Mouse (Mus musculus): ENCODE results near the gene Socs2. TPM values are rescaled to one million over a fixed set of nuclear protein-coding genes. Genes with fewer than 3 reads are reported as not detected.

The Socs2 gene
- polyA plus RNA-seq, 1 experiment from 2014 or later: 138 TPM

DNA sequence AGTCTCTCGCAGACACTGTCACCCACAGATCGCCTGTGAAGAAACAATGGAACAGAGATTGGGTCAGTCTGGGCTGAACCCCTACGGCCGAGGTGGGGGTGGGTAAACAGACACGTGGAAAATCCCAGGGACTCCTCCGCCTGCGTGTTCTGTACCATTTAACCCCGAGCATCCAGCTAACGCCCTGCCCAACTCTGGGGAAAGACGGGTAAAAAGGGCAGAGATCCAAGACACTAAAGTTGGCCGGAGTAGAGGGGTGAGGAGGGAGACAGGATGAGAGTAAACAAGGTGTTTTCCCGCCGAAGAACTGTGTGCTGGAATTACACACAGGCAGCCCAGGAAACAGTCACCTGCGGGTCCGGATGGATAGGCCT, 1.8 kb downstream of the Socs2 start:
- peak overlapping the region; percentile 94 for H3K27ac ChIP-seq
- H3K27me3 ChIP-seq (ENCODE audit: control insufficient read depth, insufficient read depth, low read length): no peaks in the 10 kb centered on the region
- H3K4me1 ChIP-seq (replicated peaks; ENCODE audit: control insufficient read depth, insufficient read depth, low read length): peaks cover 14% of the 10 kb centered on the region; the same call in 1 of the 2 replicates
- peak overlapping the region; percentile 95 for H3K4me2 ChIP-seq (replicated peaks)
- 3% methylated on average over 15 of the region's 15 CpGs for WGBS
- H3K9ac ChIP-seq: peak overlapping the region; percentile 78
- no peaks in the 10 kb centered on the region for H3K9me3 ChIP-seq (ENCODE audit: control insufficient read depth, low read length)
- peaks cover 21% of the 10 kb centered on the region; the same call in 1 of the 2 replicates for H3K36me3 ChIP-seq (replicated peaks; ENCODE audit: control insufficient read depth, insufficient read depth)
- ATAC-seq (ENCODE audit: low FRiP score) (peak; percentile 6; the same call in 1 of the 2 replicates), DNase-seq (ENCODE audit: low spot score) (peak; percentile 31)
- peak overlapping the region; percentile 90 for H3K4me3 ChIP-seq (replicated peaks; ENCODE audit: low read length)

GRCm38 (mm10) chr10:95414316-95415158, 2.4 kb downstream of the Socs2 start:
- Histone ChIP-seq H3K27ac (peak overlapping the region; percentile 94), H3K4me1 (replicated peaks; ENCODE audit: control insufficient read depth, insufficient read depth, low read length) (peaks cover 14% of the 10 kb centered on the region; the same call in 1 of the 2 replicates), H3K9me3 (ENCODE audit: control insufficient read depth, low read length) (no peaks in the 10 kb centered on the region), H3K4me3 (replicated peaks; ENCODE audit: low read length) (peak overlapping the region; percentile 90), H3K27me3 (ENCODE audit: control insufficient read depth, insufficient read depth, low read length) (no peaks in the 10 kb centered on the region), H3K4me2 (replicated peaks) (peak overlapping the region; percentile 95), H3K9ac (peak overlapping the region; percentile 78), H3K36me3 (replicated peaks; ENCODE audit: control insufficient read depth, insufficient read depth) (peaks cover 27% of the 10 kb centered on the region)
- WGBS: under 1% methylated on average over 63 of the region's 65 CpGs
- DNase-seq (ENCODE audit: low spot score) (peak; percentile 49), ATAC-seq (ENCODE audit: low FRiP score) (no peak)

DNA sequence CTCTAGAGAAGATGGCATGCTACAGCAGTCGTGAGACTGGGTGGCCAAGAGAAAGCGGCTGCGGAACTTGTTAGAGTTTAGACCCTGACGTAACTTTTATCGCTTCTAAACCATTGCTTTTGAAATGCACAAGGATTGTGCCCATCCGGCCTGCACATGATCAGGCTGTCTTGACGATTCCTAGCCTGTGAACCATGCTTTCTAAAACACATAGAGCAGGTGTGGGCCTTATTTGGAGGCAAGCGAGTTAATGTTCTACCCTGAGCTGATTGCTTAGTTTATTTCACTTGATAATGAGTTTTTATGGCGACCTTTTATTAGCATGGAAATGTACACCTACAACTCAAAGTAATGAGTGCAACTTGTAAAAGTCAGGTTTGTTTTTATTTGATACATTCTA, 5.8 kb downstream of the Socs2 start:
- H3K27ac ChIP-seq: no peak overlapping the region
- no peak for DNase-seq (ENCODE audit: low spot score)
- no peaks in the 10 kb centered on the region for H3K27me3 ChIP-seq (ENCODE audit: control insufficient read depth, insufficient read depth, low read length)
- peaks cover 37% of the 10 kb centered on the region for H3K36me3 ChIP-seq (replicated peaks; ENCODE audit: control insufficient read depth, insufficient read depth)
- H3K4me1 ChIP-seq (replicated peaks; ENCODE audit: control insufficient read depth, insufficient read depth, low read length): peaks cover 8% of the 10 kb centered on the region; the same call in 1 of the 2 replicates
- no peak overlapping the region for H3K4me2 ChIP-seq (replicated peaks)
- H3K4me3 ChIP-seq (replicated peaks; ENCODE audit: low read length): no peak overlapping the region
- 89% methylated on average over 9 of the region's 9 CpGs for WGBS
- ATAC-seq (ENCODE audit: low FRiP score): no peak
- H3K9me3 ChIP-seq (ENCODE audit: control insufficient read depth, low read length): no peaks in the 10 kb centered on the region
- no peak overlapping the region for H3K9ac ChIP-seq

DNA sequence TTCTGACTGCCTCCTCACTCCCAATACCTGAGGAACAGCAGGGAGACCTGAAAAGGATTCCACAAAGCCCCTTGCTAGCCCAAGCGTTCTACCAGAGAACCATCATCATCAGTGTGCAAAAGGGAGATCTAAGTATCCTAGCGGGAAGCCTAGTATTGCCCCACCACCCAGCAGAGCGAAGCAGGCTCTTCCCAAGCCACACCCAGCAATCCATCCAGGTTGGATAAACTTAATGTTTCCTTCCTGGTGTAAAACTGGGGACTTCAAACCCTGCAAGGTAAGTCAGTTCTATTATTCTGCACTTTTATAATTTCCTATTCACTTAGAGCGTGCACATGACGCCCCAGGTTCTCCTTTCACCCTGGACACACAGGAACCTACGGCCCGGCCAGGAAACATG, 6.3 kb downstream of the Socs2 start:
- no peak for DNase-seq (ENCODE audit: low spot score)
- Histone ChIP-seq H3K4me2 (replicated peaks) (no peak overlapping the region), H3K4me1 (replicated peaks; ENCODE audit: control insufficient read depth, insufficient read depth, low read length) (peaks cover 8% of the 10 kb centered on the region; the same call in 1 of the 2 replicates), H3K27ac (no peak overlapping the region), H3K9me3 (ENCODE audit: control insufficient read depth, low read length) (no peaks in the 10 kb centered on the region), H3K36me3 (replicated peaks; ENCODE audit: control insufficient read depth, insufficient read depth) (peaks cover 37% of the 10 kb centered on the region), H3K9ac (no peak overlapping the region), H3K4me3 (replicated peaks; ENCODE audit: low read length) (no peak overlapping the region), H3K27me3 (ENCODE audit: control insufficient read depth, insufficient read depth, low read length) (no peaks in the 10 kb centered on the region)
- no peak for ATAC-seq (ENCODE audit: low FRiP score)
- 90% methylated on average over 7 of the region's 7 CpGs for WGBS

- Histone ChIP-seq H3K9ac (no peak overlapping the region), H3K36me3 (replicated peaks; ENCODE audit: control insufficient read depth, insufficient read depth) (peaks cover 37% of the 10 kb centered on the region), H3K27ac (no peak overlapping the region), H3K4me3 (replicated peaks; ENCODE audit: low read length) (no peak overlapping the region), H3K9me3 (ENCODE audit: control insufficient read depth, low read length) (no peaks in the 10 kb centered on the region), H3K4me2 (replicated peaks) (no peak overlapping the region), H3K27me3 (ENCODE audit: control insufficient read depth, insufficient read depth, low read length) (no peaks in the 10 kb centered on the region), H3K4me1 (replicated peaks; ENCODE audit: control insufficient read depth, insufficient read depth, low read length) (peaks cover 8% of the 10 kb centered on the region; the same call in 1 of the 2 replicates)
- no peak for ATAC-seq (ENCODE audit: low FRiP score)
- 93% methylated on average over 4 of the region's 4 CpGs for WGBS
- no peak for DNase-seq (ENCODE audit: low spot score)
Observed at GRCm38 (mm10) chr10:95410209-95410608, 6.8 kb downstream of the Socs2 start.

DNA sequence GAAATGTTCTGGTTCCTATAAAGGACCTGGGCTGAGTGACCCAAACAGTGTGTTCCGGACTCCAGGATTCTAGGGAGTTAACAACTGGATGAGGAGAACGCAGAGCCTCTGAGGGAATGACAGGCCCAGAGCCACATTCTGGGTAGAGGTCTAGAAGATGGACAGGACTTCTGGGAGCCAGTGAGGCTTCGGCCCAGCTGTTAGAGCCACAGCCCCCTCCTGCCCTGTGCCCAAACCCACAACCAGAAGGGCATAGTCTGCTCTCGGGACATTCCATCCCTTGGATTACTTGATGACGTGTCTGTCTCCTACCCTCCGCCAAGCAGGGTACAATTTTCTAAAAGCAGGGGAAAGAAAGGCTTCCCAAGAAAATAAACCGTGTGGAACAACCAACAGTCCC, 7.8 kb downstream of the Socs2 start:
- WGBS: 90% methylated on average over 7 of the region's 7 CpGs
- Histone ChIP-seq H3K9ac (no peak overlapping the region), H3K27ac (no peak overlapping the region), H3K27me3 (ENCODE audit: control insufficient read depth, insufficient read depth, low read length) (no peaks in the 10 kb centered on the region), H3K4me1 (replicated peaks; ENCODE audit: control insufficient read depth, insufficient read depth, low read length) (peaks cover 7% of the 10 kb centered on the region; the same call in 1 of the 2 replicates), H3K4me3 (replicated peaks; ENCODE audit: low read length) (no peak overlapping the region), H3K4me2 (replicated peaks) (no peak overlapping the region), H3K36me3 (replicated peaks; ENCODE audit: control insufficient read depth, insufficient read depth) (peaks cover 37% of the 10 kb centered on the region), H3K9me3 (ENCODE audit: control insufficient read depth, low read length) (no peaks in the 10 kb centered on the region)
- DNase-seq (ENCODE audit: low spot score): no peak
- ATAC-seq (ENCODE audit: low FRiP score): no peak

GRCm38 (mm10) chr10:95408487-95408886, 8.5 kb downstream of the Socs2 start:
- H3K9me3 ChIP-seq (ENCODE audit: control insufficient read depth, low read length): no peaks in the 10 kb centered on the region
- H3K9ac ChIP-seq: no peak overlapping the region
- H3K27me3 ChIP-seq (ENCODE audit: control insufficient read depth, insufficient read depth, low read length): no peaks in the 10 kb centered on the region
- DNase-seq (ENCODE audit: low spot score) (no peak), ATAC-seq (ENCODE audit: low FRiP score) (no peak)
- WGBS: 83% methylated on average over 9 of the region's 9 CpGs
- H3K4me2 ChIP-seq (replicated peaks): no peak overlapping the region
- H3K27ac ChIP-seq: no peak overlapping the region
- peaks cover under 1% of the 10 kb centered on the region; the same call in 1 of the 2 replicates for H3K4me1 ChIP-seq (replicated peaks; ENCODE audit: control insufficient read depth, insufficient read depth, low read length)
- peaks cover 37% of the 10 kb centered on the region for H3K36me3 ChIP-seq (replicated peaks; ENCODE audit: control insufficient read depth, insufficient read depth)
- H3K4me3 ChIP-seq (replicated peaks; ENCODE audit: low read length): no peak overlapping the region

DNA sequence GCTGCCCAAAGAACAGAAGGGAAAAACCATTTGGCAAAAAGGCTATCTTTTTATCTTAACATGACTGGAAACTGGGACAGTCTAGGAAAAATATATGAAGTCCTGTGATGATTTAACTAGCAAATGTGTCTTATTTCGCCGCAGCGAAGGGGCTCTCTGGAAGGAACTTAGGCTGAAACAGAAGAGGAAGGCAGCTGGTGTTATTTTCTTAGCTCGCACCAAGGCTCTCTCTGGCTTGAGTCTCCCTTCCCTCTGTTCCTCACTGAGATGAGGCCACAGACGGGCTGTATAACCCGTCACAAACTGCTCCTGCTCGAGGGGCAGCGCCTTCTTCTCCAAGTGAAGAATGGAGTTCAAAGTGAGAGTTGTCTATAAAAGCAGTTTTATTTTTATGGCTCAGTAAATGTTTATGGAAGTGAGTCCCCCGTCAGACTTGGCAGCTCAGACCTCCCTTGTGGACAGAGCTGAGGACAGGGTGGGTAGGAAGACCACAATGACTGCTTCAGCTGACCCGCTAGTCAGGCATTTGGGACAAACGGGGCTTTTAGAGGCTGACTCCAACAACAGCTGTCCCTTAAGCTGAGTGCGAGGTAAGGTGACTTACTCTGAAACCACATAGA, 9.3 kb downstream of the Socs2 start:
- Histone ChIP-seq H3K27ac (no peak overlapping the region), H3K4me2 (replicated peaks) (no peak overlapping the region), H3K9me3 (ENCODE audit: control insufficient read depth, low read length) (no peaks in the 10 kb centered on the region), H3K4me3 (replicated peaks; ENCODE audit: low read length) (no peak overlapping the region), H3K4me1 (replicated peaks; ENCODE audit: control insufficient read depth, insufficient read depth, low read length) (no peaks in the 10 kb centered on the region; the same call in 1 of the 2 replicates), H3K36me3 (replicated peaks; ENCODE audit: control insufficient read depth, insufficient read depth) (peaks cover 37% of the 10 kb centered on the region), H3K27me3 (ENCODE audit: control insufficient read depth, insufficient read depth, low read length) (no peaks in the 10 kb centered on the region), H3K9ac (no peak overlapping the region)
- ATAC-seq (ENCODE audit: low FRiP score) (no peak), DNase-seq (ENCODE audit: low spot score) (no peak)
- 79% methylated on average over 12 of the region's 12 CpGs for WGBS

GRCm38 (mm10) chr10:95404774-95405173, 12.2 kb downstream of the Socs2 start:
- Histone ChIP-seq H3K36me3 (replicated peaks; ENCODE audit: control insufficient read depth, insufficient read depth) (peaks cover 12% of the 10 kb centered on the region), H3K27me3 (ENCODE audit: control insufficient read depth, insufficient read depth, low read length) (no peaks in the 10 kb centered on the region), H3K4me2 (replicated peaks) (no peak overlapping the region), H3K27ac (no peak overlapping the region), H3K9ac (no peak overlapping the region), H3K9me3 (ENCODE audit: control insufficient read depth, low read length) (no peaks in the 10 kb centered on the region), H3K4me3 (replicated peaks; ENCODE audit: low read length) (no peak overlapping the region), H3K4me1 (replicated peaks; ENCODE audit: control insufficient read depth, insufficient read depth, low read length) (no peaks in the 10 kb centered on the region)
- WGBS: 93% methylated on average over 2 of the region's 2 CpGs
- ATAC-seq (ENCODE audit: low FRiP score) (no peak), DNase-seq (ENCODE audit: low spot score) (no peak)
